Mouse (Mus musculus) brain, embryonic 14.5 days (tissue): ENCODE data around the gene 4931406C07Rik.

Experiments used
- CTCF ChIP-seq: fragments of 200-500 bp; IDR thresholded peaks from 2 replicates; pipeline ENCODE4 v1.5.1; 2012; ENCODE audit warnings: inconsistent platforms, mild to moderate bottlenecking, moderate library complexity, borderline replicate concordance; ENCODE audit not compliant: insufficient read depth, insufficient read length; ENCODE audit errors: extremely low read depth
- POLR2A ChIP-seq: fragments of 200-500 bp; IDR thresholded peaks from 2 replicates; pipeline ENCODE4 v1.6.1; 2012; ENCODE audit warnings: mild to moderate bottlenecking, inconsistent platforms, borderline replicate concordance; ENCODE audit not compliant: poor library complexity, insufficient read depth, insufficient read length, severe bottlenecking; ENCODE audit errors: extremely low read depth

GRCm38 (mm10) chr9:15302881-15303280, 3.4 kb downstream of the 4931406C07Rik start:
- TF ChIP-seq CTCF: no peak
- no peak for TF ChIP-seq POLR2A
